Mouse (Mus musculus) hindbrain, embryonic 12.5 days (tissue): ENCODE results near the gene Retreg3. TPM values are rescaled to one million over a fixed set of nuclear protein-coding genes. Genes with fewer than 3 reads are reported as not detected.
"Not testable (repeated sequence)": the region's sequence is repeated elsewhere in the genome, so short reads cannot be mapped to it uniquely, and the experiment has no call there.

Experiments used
- ATAC-seq: fragments of 200-750 bp; cut with Nextera tagmentation; 2 replicates; pipeline ENCODE4 v1.8.0; 2017; ENCODE audit warnings: moderate TSS enrichment; ENCODE audit not compliant: low FRiP score
- H3K27ac ChIP-seq: fragments of 300-500 bp; sonication (generic); 2 replicates; pipeline ENCODE4 v1.5.1; 2016; ENCODE audit warnings: mild to moderate bottlenecking
- H3K27me3 ChIP-seq: fragments of 300-500 bp; sonication (generic); 2 replicates; pipeline ENCODE4 v1.6.1; 2016; ENCODE audit warnings: mild to moderate bottlenecking
- H3K36me3 ChIP-seq: fragments of 300-500 bp; sonication (generic); 2 replicates; pipeline ENCODE4 v1.6.1; 2016; ENCODE audit warnings: mild to moderate bottlenecking
- H3K4me1 ChIP-seq: fragments of 300-500 bp; sonication (generic); 2 replicates; pipeline ENCODE4 v1.6.1; 2016
- H3K4me2 ChIP-seq: fragments of 300-500 bp; sonication (generic); replicated peaks from 2 replicates; pipeline ENCODE4 v1.6.1; 2016; ENCODE audit warnings: mild to moderate bottlenecking
- H3K4me3 ChIP-seq: fragments of 300-500 bp; sonication (generic); 2 replicates; pipeline ENCODE4 v1.5.1; 2016; ENCODE audit warnings: mild to moderate bottlenecking
- H3K9ac ChIP-seq: fragments of 300-500 bp; sonication (generic); 2 replicates; pipeline ENCODE4 v1.6.1; 2016; ENCODE audit warnings: mild to moderate bottlenecking, moderate library complexity
- H3K9me3 ChIP-seq: fragments of 300-500 bp; sonication (generic); replicated peaks from 2 replicates; pipeline ENCODE4 v1.6.1; 2016; ENCODE audit warnings: mild to moderate bottlenecking
- WGBS: fragments of 180-500 bp; shearing (Covaris S2); methylation state at CpG from one replicate; pipeline ENCODE4 v1.1.7; 2016; 5-methylcytosine and 5-hydroxymethylcytosine counted together
- polyA plus RNA-seq: library from polyadenylated mRNA; unstranded; fragments of >200 nt; fragmentation: Nextera tagmentation; extraction: Ambion mirVana; gene quantifications from 2 replicates; pipeline ENCODE4 v1.2.1, GENCODE M21; 2016

Gene Retreg3
- polyA plus RNA-seq, 1 experiment from 2014 or later: 23.2 TPM

DNA sequence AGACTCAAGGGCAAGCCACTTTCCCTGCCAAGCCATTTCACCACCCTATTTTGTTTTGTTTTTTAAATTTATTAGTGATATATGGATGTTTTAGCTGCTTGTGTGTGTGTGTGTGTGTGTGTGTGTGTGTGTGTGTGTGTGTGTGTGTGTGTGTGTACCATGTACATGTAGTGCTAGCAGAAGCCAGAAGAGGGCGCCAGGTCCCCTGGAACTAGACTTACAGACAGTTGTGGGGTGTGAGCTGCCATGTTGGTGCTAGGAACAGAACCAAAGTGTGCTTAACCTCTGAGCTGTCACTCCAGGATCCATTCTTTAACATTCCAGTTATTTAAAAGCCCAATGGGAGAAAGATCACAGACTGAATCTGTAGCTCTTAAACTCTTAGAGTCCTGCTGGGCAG is 7.4 kb upstream of the Retreg3 start:
- no peak for ATAC-seq
- Histone ChIP-seq H3K27ac (no peak overlapping the region), H3K4me1 (peaks cover 2% of the 10 kb centered on the region; the same call in 1 of the 2 replicates), H3K36me3 (peaks cover 47% of the 10 kb centered on the region), H3K9me3 (no peaks in the 10 kb centered on the region), H3K4me3 (no peak overlapping the region), H3K4me2 (no peak overlapping the region), H3K27me3 (no peaks in the 10 kb centered on the region), H3K9ac (no peak overlapping the region)
- 82% methylated on average over 1 of the region's 1 CpGs for WGBS

DNA sequence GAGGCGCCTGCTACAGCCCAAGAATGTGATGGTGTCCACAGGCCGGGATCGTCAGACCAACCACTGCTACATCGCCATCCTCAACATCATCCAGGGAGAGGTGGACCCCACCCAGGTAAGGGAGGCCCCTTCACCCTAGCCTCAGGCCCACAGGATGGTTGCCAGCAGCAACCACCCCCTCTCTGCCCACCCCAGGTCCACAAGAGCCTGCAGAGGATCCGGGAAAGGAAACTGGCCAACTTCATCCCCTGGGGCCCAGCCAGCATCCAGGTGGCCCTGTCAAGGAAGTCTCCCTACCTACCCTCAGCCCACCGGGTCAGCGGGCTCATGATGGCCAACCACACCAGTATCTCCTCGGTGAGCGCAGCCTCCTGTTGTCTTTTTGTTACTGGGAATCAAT is 5.3 kb upstream of the Retreg3 start:
- H3K4me3 ChIP-seq, ATAC-seq, H3K4me2 ChIP-seq, H3K27me3 ChIP-seq, H3K9me3 ChIP-seq, H3K27ac ChIP-seq, H3K9ac ChIP-seq: not testable (repeated sequence)
- peaks cover 47% of the 10 kb centered on the region for H3K36me3 ChIP-seq
- 95% methylated on average over 9 of the region's 9 CpGs for WGBS
- H3K4me1 ChIP-seq: peaks cover 12% of the 10 kb centered on the region

DNA sequence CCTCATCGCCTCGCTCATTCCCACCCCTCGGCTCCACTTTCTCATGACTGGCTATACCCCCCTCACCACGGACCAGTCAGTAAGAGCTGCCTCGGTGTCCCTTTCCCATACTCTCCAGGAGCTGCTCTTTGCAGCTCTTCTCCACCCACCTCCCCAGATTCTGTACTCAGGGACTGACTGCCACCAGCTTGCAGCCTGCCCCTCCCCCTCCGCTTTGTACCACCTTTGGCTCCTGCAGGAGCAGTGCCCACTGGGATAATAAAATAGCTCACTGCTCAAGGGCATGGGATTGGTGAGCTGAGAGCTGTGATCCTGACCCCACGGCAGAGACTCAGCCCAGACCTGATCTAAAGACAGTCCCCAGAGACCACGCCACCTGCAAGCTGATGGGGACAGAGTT is 4.8 kb upstream of the Retreg3 start:
- H3K27me3 ChIP-seq, H3K4me3 ChIP-seq, ATAC-seq, H3K9ac ChIP-seq, H3K27ac ChIP-seq, H3K9me3 ChIP-seq, H3K4me2 ChIP-seq: not testable (repeated sequence)
- peaks cover 47% of the 10 kb centered on the region for H3K36me3 ChIP-seq
- peaks cover 12% of the 10 kb centered on the region for H3K4me1 ChIP-seq
- WGBS: 95% methylated on average over 8 of the region's 8 CpGs

DNA sequence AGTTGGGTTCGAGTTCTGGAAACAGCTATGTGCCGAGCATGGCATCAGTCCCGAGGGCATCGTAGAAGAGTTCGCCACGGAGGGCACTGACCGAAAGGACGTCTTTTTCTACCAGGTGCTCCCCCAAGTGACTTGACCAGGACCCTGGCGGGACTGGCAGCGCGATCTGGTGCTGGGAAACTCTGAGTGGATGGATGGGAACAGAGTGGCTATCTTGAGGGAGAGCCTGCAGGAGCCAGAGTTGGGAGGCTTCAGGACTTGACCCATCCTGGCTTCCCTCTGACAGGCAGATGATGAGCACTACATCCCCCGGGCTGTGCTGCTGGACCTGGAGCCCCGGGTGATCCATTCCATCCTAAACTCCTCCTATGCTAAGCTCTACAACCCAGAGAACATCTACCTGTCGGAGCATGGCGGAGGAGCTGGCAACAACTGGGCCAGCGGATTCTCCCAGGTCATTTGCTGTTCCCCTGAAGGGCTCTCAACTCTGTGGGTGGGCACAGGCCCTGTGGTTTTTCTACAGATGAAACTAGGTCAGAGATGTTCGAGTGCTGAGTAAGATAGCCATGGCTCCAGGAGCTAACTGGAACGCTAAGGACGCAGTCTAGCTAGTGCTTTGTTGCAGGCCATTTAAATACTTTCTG is 974 bp upstream of the Retreg3 start:
- no peak for ATAC-seq
- peak overlapping the region; percentile 92 for H3K4me3 ChIP-seq
- H3K9me3 ChIP-seq: no peaks in the 10 kb centered on the region
- WGBS: 23% methylated on average over 19 of the region's 19 CpGs
- peak overlapping the region; percentile 83 for H3K9ac ChIP-seq
- peak overlapping the region; percentile 88 for H3K27ac ChIP-seq
- H3K4me1 ChIP-seq: peaks cover 37% of the 10 kb centered on the region
- H3K4me2 ChIP-seq: peak overlapping the region; percentile 83
- H3K36me3 ChIP-seq: peaks cover 29% of the 10 kb centered on the region
- H3K27me3 ChIP-seq: no peaks in the 10 kb centered on the region

DNA sequence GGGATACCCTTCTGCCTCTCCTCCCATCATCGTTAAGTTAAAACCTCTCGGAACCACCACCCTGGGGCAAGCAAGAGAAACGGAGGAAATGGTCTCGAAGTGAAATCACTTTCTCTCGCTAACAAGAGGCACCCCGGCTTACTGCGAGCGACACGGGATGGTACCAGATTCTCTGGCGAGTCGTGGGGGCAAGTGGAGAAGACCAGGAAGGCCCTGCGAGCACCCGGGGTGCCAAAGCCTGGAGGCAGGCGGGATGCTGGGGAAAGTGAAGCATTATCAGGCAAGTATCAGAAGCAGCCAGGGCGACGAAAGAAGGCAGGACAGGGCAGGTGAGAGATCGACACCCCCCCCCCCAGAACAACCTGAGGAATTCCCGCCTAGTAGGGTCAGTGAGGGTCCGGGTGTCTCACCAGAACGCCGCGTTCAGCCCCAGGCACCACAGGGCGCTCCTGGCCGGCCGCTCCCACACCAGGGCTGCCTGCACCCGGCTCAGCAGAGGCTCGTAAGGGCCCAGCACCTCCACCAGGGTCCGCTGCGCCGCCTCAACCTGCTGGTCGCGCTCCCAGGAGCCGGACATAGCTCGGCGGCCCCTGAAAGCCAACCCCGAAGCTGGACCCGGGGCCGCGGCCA is 447 bp downstream of the Retreg3 start:
- peak; percentile 78 for ATAC-seq
- H3K27me3 ChIP-seq: no peaks in the 10 kb centered on the region
- WGBS: under 1% methylated on average over 39 of the region's 39 CpGs
- H3K9ac ChIP-seq: peak overlapping the region; percentile 94
- peak overlapping the region; percentile 92 for H3K4me3 ChIP-seq
- H3K4me1 ChIP-seq: peaks cover 44% of the 10 kb centered on the region
- H3K9me3 ChIP-seq: no peaks in the 10 kb centered on the region
- H3K36me3 ChIP-seq: peaks cover 16% of the 10 kb centered on the region
- peak overlapping the region; percentile 83 for H3K4me2 ChIP-seq
- peak overlapping the region; percentile 90 for H3K27ac ChIP-seq

DNA sequence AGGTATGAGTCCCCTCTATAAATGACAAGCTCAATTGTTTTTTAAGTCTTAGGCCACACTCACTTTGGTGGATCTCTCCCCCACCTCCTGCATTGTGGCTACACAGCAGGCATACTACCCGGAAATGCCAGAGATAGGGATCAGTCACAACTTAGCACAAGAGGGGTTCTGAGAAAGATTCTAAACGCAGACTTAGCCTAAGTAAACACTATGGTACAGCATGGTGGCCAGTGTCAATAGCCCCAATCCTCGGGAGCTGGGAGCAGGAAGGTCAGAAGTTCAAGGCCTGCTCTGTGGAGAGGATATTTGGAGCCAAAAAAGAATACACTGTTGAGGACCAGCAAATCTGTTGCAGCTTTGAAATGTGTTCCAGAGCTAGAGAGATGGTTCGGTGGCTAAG is 1.6 kb downstream of the Retreg3 start:
- peak overlapping the region; percentile 92 for H3K4me3 ChIP-seq
- 53% methylated on average over 4 of the region's 4 CpGs for WGBS
- no peak overlapping the region for H3K27ac ChIP-seq
- peaks cover 44% of the 10 kb centered on the region for H3K4me1 ChIP-seq
- peak overlapping the region; percentile 83 for H3K4me2 ChIP-seq
- H3K9me3 ChIP-seq: no peaks in the 10 kb centered on the region
- no peak for ATAC-seq
- H3K27me3 ChIP-seq: no peaks in the 10 kb centered on the region
- H3K9ac ChIP-seq: peak overlapping the region; percentile 94
- peaks cover 6% of the 10 kb centered on the region for H3K36me3 ChIP-seq

DNA sequence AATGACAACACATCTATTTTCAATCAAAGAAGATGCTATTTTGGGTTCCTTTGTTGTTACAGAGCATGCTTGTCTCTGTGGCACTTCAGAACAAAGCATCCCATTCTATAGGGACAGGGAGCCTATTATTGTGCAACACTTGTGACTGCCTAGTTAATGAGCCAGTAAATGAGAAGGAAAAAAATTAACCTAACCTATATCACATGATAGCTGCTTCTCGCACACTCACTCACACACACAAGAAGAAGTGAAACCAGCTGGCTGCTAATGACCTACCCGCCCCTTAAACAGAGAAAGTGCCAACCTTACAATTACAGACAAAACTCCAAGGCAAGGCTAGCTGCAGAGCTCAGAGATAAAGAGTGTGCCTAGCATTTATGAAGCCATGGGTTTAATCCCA is 4.1 kb downstream of the Retreg3 start:
- H3K9ac ChIP-seq: no peak overlapping the region
- peak overlapping the region; percentile 58 for H3K27ac ChIP-seq

DNA sequence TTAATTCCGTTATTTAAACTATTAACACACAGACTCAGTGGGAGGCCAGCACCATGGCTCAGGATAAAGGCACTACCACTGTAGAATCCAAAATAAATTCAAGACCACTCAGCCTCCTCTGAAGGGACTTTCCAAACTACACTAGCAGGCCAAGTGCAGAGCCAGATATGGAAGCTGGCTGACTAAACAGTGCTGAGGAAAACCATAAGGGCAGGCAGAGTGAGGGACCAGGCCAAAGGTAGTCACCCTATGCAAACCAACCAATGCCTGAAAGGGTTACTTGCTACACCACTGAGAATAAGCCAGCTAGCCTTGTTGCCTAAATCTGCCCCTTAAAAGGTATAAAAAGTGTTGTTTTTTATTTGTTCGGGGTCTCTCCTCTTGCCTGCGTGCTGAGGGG is 7.5 kb downstream of the Retreg3 start:
- no peak overlapping the region for H3K27ac ChIP-seq
- no peaks in the 10 kb centered on the region for H3K9me3 ChIP-seq
- no peak overlapping the region for H3K4me2 ChIP-seq
- 93% methylated on average over 3 of the region's 3 CpGs for WGBS
- H3K36me3 ChIP-seq: no peaks in the 10 kb centered on the region
- no peak for ATAC-seq
- H3K4me3 ChIP-seq: no peak overlapping the region
- no peak overlapping the region for H3K9ac ChIP-seq
- no peaks in the 10 kb centered on the region for H3K27me3 ChIP-seq
- H3K4me1 ChIP-seq: peaks cover 14% of the 10 kb centered on the region; the same call in 1 of the 2 replicates

More for the DNA sequence above, 4.1 kb downstream of the Retreg3 start:
- no peaks in the 10 kb centered on the region for H3K9me3 ChIP-seq
- no peaks in the 10 kb centered on the region for H3K27me3 ChIP-seq
- H3K4me1 ChIP-seq: peaks cover 33% of the 10 kb centered on the region
- no peak for ATAC-seq
- H3K4me3 ChIP-seq: no peak overlapping the region
- no peaks in the 10 kb centered on the region for H3K36me3 ChIP-seq
- WGBS: 65% methylated on average over 2 of the region's 2 CpGs
- H3K4me2 ChIP-seq: peak overlapping the region; percentile 2; the same call in 1 of the 2 replicates

DNA sequence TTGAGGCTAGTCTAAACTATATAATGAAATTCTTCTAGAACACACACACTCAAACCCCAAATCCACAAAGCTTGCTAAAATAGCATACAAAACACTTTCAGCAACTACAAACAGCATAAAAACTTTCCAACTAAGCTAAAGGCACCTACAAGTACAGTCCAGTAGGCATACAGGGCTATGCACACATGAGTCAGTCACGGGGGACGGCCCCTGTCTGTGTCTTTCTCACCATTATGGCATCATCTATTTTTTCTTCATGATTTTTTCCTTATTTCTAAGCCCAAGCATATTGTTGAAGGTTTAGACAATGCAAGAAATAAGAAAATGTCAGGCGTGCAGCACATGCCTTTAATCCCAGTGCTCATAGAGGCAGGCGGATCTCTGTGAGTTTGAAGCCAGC is 8.5 kb downstream of the Retreg3 start:
- Histone ChIP-seq H3K36me3 (no peaks in the 10 kb centered on the region), H3K27ac (no peak overlapping the region), H3K27me3 (no peaks in the 10 kb centered on the region), H3K4me3 (no peak overlapping the region), H3K9me3 (no peaks in the 10 kb centered on the region), H3K9ac (no peak overlapping the region), H3K4me1 (peaks cover 12% of the 10 kb centered on the region; the same call in 1 of the 2 replicates), H3K4me2 (no peak overlapping the region)
- ATAC-seq: no peak
- WGBS: 92% methylated on average over 4 of the region's 4 CpGs

DNA sequence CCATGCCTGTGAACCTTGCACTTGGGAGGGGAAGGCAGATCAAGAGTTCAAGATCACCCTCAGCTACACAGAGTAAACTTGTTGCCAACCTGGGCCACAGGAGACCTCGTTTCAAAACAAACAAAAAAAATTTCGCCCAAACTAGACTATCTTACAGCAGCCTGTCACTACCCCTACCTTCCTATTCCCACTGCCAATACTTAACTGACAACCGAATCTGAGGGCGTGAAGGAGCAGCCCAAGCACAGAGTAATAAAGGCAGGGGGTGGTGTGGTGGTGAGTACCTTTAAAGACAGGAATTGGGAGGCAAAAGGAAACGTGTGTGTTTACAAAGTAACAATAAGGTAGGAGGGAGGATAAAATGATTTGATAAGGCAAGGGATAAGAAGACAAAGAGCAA is 9.0 kb downstream of the Retreg3 start:
- Histone ChIP-seq H3K4me2 (no peak overlapping the region), H3K27me3 (no peaks in the 10 kb centered on the region), H3K9me3 (no peaks in the 10 kb centered on the region), H3K27ac (no peak overlapping the region), H3K36me3 (0 out of 2 replicates have a peak, but pooled peaks cover 2% of the 10 kb centered on the region), H3K4me3 (no peak overlapping the region), H3K9ac (no peak overlapping the region; the same call in 1 of the 2 replicates), H3K4me1 (peaks cover 7% of the 10 kb centered on the region; the same call in 1 of the 2 replicates)
- ATAC-seq: no peak
- 66% methylated on average over 5 of the region's 5 CpGs for WGBS

DNA sequence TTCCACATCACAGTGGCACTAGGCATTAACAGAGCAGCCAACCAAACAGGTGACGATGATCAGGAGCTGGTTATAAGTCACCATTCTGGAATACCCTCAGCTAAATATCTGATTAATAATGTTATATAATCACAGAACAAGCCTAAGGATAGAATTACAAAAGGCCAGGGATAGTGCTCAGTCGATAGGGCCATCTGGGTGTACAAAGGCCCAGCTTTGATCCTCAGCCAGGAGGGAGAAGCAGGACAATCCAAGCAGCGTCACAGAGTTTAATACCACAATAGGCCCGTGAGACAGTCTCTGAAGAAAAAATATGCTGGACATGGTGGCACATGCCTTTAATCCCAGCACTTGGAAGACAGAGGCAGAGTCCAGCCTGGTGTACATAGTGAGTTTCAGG is 10.3 kb downstream of the Retreg3 start:
- Histone ChIP-seq H3K9ac (no peak overlapping the region), H3K4me3 (no peak overlapping the region), H3K9me3 (no peaks in the 10 kb centered on the region), H3K4me1 (no peaks in the 10 kb centered on the region), H3K27me3 (no peaks in the 10 kb centered on the region), H3K36me3 (0 out of 2 replicates have a peak, but pooled peaks cover 4% of the 10 kb centered on the region), H3K27ac (no peak overlapping the region), H3K4me2 (no peak overlapping the region)
- WGBS: 79% methylated on average over 4 of the region's 4 CpGs
- no peak for ATAC-seq

DNA sequence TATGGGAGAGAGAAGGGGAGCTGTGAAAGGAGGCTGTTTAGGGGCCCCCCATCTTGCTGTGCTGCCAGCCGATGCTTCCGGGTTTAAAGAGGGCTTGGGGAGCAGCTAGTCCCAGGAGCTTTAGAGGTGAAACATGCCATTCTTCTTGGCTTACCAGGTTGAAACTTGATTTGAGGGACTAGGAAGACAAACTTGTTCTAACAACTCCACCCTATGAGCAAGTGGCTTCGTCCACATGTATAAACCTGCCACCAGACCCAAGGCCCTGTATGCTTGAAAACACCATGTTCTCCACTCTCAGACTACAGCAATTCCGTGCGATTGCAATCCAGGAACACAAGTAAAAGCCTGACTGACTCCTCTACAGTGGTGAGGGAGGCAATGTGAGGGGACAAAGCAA is 16.7 kb downstream of the Retreg3 start:
- H3K9ac ChIP-seq: no peak overlapping the region
- H3K4me3 ChIP-seq: no peak overlapping the region
- no peaks in the 10 kb centered on the region for H3K4me1 ChIP-seq
- no peak for ATAC-seq
- H3K27ac ChIP-seq: no peak overlapping the region
- H3K4me2 ChIP-seq: no peak overlapping the region
- H3K36me3 ChIP-seq: peaks cover 61% of the 10 kb centered on the region
- H3K27me3 ChIP-seq: no peaks in the 10 kb centered on the region
- 91% methylated on average over 5 of the region's 5 CpGs for WGBS
- no peaks in the 10 kb centered on the region for H3K9me3 ChIP-seq

DNA sequence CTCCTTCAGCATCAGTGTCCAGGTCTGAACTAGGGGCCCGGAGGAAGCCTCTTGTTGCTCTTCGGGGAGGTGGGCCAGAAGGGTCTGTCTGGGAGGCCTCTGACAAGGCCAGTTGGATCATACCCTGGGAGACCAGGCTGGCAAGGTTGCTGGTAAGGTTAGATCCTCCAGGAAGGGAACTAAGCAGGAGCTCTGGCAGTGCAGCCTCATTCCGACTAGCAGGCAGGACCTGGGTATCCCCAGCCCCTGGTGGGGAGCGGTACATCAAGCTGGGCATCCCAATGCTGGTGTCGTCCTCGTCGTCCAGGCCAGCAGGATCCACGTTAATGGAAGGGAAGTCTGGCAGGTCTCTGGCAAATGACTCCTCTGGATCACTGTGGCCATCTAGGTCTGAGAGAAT is 21.5 kb downstream of the Retreg3 start:
- H3K4me3 ChIP-seq: no peak overlapping the region
- H3K4me1 ChIP-seq: peaks cover 9% of the 10 kb centered on the region
- H3K4me2 ChIP-seq: no peak overlapping the region
- no peak overlapping the region for H3K9ac ChIP-seq
- no peak for ATAC-seq
- H3K36me3 ChIP-seq: peaks cover 69% of the 10 kb centered on the region
- WGBS: 94% methylated on average over 8 of the region's 8 CpGs
- no peaks in the 10 kb centered on the region for H3K9me3 ChIP-seq
- no peaks in the 10 kb centered on the region for H3K27me3 ChIP-seq
- H3K27ac ChIP-seq: no peak overlapping the region
